Mouse (Mus musculus) stomach, embryonic 16.5 days (tissue): ENCODE data around the gene Unc13c. TPM values are rescaled to one million over a fixed set of nuclear protein-coding genes. Genes with fewer than 3 reads are reported as not detected.

Source experiments
- ATAC-seq: fragments of 200-750 bp; cut with Nextera tagmentation; 2 replicates; pipeline ENCODE4 v1.8.0; 2017; ENCODE audit warnings: moderate number of reproducible peaks, moderate TSS enrichment; ENCODE audit not compliant: insufficient read depth, low FRiP score
- H3K27ac ChIP-seq: fragments of 300-500 bp; sonication (generic); 2 replicates; pipeline ENCODE4 v1.5.1; 2014; ENCODE audit warnings: low read length
- H3K27me3 ChIP-seq: fragments of 300-500 bp; sonication (generic); 2 replicates; pipeline ENCODE4 v1.6.1; 2014; ENCODE audit warnings: low read length, control low read depth, mixed read lengths; ENCODE audit not compliant: control insufficient read depth, insufficient read depth
- H3K36me3 ChIP-seq: fragments of 300-500 bp; sonication (generic); 2 replicates; pipeline ENCODE4 v1.6.1; 2014; ENCODE audit warnings: low read length; ENCODE audit not compliant: control insufficient read depth, insufficient read depth
- H3K4me1 ChIP-seq: fragments of 300-500 bp; sonication (generic); 2 replicates; pipeline ENCODE4 v1.6.1; 2014; ENCODE audit warnings: low read length, control low read depth, mixed read lengths; ENCODE audit not compliant: control insufficient read depth, insufficient read depth
- H3K4me2 ChIP-seq: fragments of 300-500 bp; sonication (generic); 2 replicates; pipeline ENCODE4 v1.6.1; 2014; ENCODE audit warnings: low read depth, low read length, mixed read lengths
- H3K4me3 ChIP-seq: fragments of 300-500 bp; sonication (generic); replicated peaks from 2 replicates; pipeline ENCODE4 v1.5.1; 2014; ENCODE audit warnings: mild to moderate bottlenecking, low read length
- H3K9ac ChIP-seq: fragments of 300-500 bp; sonication (generic); 2 replicates; pipeline ENCODE4 v1.6.1; 2014; ENCODE audit warnings: low read length
- H3K9me3 ChIP-seq: fragments of 300-500 bp; sonication (generic); replicated peaks from 2 replicates; pipeline ENCODE4 v1.6.1; 2016; ENCODE audit warnings: low read length, control low read depth; ENCODE audit not compliant: control insufficient read depth
- WGBS: fragments of 180-500 bp; shearing (Covaris S2); extraction: QIAGEN DNeasy Blood & Tissue Kit; methylation state at CpG from one replicate; pipeline ENCODE4 v1.1.7; 2014; 5-methylcytosine and 5-hydroxymethylcytosine counted together
- polyA plus RNA-seq: library from polyadenylated mRNA; unstranded; fragments of >200 nt; fragmentation: Nextera tagmentation; extraction: Ambion mirVana; gene quantifications from 2 replicates; pipeline ENCODE4 v1.2.1, GENCODE M21; 2015

Unc13c gene
- polyA plus RNA-seq, 1 experiment from 2014 or later, result 0.89 TPM

DNA sequence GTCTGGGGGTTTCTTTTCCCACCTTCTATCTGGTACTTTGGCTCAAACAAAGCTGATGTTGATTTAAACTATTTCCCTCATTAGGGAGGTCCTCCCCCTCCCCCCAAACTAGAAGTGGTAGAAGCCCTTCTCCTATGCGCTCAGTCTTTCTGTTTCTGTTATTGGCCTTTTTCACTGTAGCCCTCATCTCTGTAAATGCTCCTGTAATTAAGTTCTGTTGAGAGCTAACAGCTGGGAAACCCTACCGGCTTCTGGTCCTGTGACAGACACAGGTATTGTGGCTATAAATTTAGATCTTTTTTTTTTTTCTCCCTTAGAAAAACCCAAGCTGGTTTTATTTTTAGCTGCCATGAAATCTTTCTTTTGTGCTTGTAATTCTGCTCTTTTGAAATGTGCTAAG, 536.8 kb downstream of the Unc13c start:
- no peak overlapping the region for H3K4me3 ChIP-seq
- no peaks in the 10 kb centered on the region for H3K9me3 ChIP-seq
- H3K36me3 ChIP-seq, result no peaks in the 10 kb centered on the region
- H3K27me3 ChIP-seq, result no peaks in the 10 kb centered on the region
- H3K9ac ChIP-seq, result no peak overlapping the region
- ATAC-seq, result no peak
- WGBS, result 58% methylated on average over 2 of the region's 2 CpGs
- H3K27ac ChIP-seq, result no peak overlapping the region
- H3K4me1 ChIP-seq, result no peaks in the 10 kb centered on the region
- no peak overlapping the region for H3K4me2 ChIP-seq

Other genes with a start within 250 kb of the Unc13c start
- 2.1 TPM in 2 replicates for gene Wdr72, start 141.4 kb upstream of the Unc13c start, polyA plus RNA-seq